Mouse (Mus musculus): ENCODE data around the gene Slc38a2. TPM values are rescaled to one million over a fixed set of nuclear protein-coding genes. Genes with fewer than 3 reads are reported as not detected.

The Slc38a2 gene
- total and polyA plus RNA-seq, 2 experiments: 22.1 to 73.9 TPM

DNA sequence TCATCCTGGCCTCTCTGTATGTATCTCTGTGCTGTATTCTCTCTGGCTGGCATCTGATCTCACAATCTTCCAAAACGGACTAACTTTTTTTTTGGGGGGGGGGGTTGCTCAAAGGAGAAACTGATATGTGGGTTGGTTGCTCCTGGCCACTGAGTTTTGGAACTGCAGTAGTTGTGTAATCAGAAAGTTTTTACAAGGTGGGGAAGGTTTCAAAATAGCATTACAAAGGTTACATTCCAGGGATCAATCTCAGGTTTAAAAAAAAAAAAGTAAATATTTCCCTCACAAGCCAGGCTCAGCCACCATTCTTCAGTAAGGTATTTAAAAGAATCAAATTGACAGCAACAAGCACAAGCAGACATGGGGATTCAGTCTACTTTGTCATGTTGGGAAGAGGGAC lies 25.4 kb downstream of the Slc38a2 start:
- DNase-seq (ENCODE audit: extremely low read depth, low read depth, low spot score): peak; percentile 92
- WGBS: 23% methylated on average over 1 of the region's 1 CpGs
- H3K9ac ChIP-seq (ENCODE audit: low read depth, low read length): 0 out of 2 replicates have a peak overlapping the region, but pooled peaks have one; percentile 21

DNA sequence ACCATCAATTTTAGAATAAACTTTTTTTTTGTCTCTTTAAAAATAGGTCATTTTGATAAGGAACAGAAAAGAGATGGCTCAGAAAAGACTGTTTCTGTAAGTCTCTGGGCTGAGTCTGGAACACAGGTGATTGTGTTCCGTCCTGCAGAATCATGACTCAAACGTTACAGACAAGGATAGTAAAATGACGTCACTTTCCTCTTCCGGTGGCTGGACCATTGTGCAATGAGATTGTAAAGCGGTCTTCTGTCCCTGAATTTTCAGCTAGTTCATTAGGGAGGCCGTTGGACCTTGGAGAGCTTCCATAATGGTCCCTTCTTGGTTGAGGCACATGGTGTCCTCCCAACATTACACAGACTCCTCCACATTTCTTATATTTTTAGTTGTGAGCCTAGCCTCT lies 29.8 kb downstream of the Slc38a2 start:
- Histone ChIP-seq H3K4me1 (ENCODE audit: control insufficient read depth, insufficient read depth, low read length) (peaks cover 11% of the 10 kb centered on the region), H3K4me3 (ENCODE audit: insufficient read depth, low read depth, low read length) (no peak overlapping the region), H3K27ac (replicated peaks; ENCODE audit: insufficient read depth, low read depth, low read length) (no peak overlapping the region), H3K27me3 (ENCODE audit: control insufficient read depth, insufficient read depth, low read length) (no peaks in the 10 kb centered on the region), H3K79me2 (ENCODE audit: control insufficient read depth, insufficient read depth, low read length) (no peaks in the 10 kb centered on the region), H3K36me3 (ENCODE audit: control insufficient read depth, insufficient read depth, low read length) (no peaks in the 10 kb centered on the region), H3K9ac (ENCODE audit: low read depth, low read length) (no peak overlapping the region)
- WGBS: 62% methylated on average over 6 of the region's 6 CpGs
- no peak for DNase-seq (ENCODE audit: extremely low read depth, low read depth, low spot score)
- TF ChIP-seq POLR2A (IDR thresholded peaks at IDR 0.05; ENCODE audit: extremely low read depth, insufficient read depth, low read length) (no peak), CTCF (IDR thresholded peaks at IDR 0.05; ENCODE audit: low read depth, low read length) (no peak)

More for the DNA sequence above, 25.4 kb downstream of the Slc38a2 start:
- no peak for TF ChIP-seq POLR2A (IDR thresholded peaks at IDR 0.05; ENCODE audit: extremely low read depth, insufficient read depth, low read length)
- no peak for TF ChIP-seq CTCF (IDR thresholded peaks at IDR 0.05; ENCODE audit: low read depth, low read length)
- Histone ChIP-seq H3K27me3 (ENCODE audit: control insufficient read depth, insufficient read depth, low read length) (no peaks in the 10 kb centered on the region), H3K79me2 (ENCODE audit: control insufficient read depth, insufficient read depth, low read length) (no peaks in the 10 kb centered on the region), H3K4me3 (ENCODE audit: insufficient read depth, low read depth, low read length) (no peak overlapping the region), H3K36me3 (ENCODE audit: control insufficient read depth, insufficient read depth, low read length) (no peaks in the 10 kb centered on the region), H3K4me1 (ENCODE audit: control insufficient read depth, insufficient read depth, low read length) (peaks cover 15% of the 10 kb centered on the region), H3K27ac (replicated peaks; ENCODE audit: insufficient read depth, low read depth, low read length) (peak overlapping the region; percentile 67)

DNA sequence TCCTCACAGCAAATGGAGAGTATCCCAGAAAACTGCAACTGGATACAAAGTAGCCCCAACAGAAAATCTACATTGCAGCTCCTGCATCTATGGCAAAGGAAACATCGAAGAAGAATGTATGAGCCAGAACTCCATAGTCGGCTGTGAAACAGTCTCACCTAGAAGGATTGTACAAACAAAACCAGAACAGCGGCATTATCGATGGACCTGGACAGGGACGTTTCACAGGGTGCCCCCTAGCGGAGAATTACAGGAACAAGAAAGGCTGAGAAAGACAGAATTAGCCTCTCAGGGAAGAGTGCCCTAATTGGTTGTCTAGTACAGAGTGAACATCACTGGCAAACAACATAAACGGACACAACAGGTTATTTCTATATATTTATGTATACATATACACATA lies 32.9 kb downstream of the Slc38a2 start:
- H3K36me3 ChIP-seq (ENCODE audit: control insufficient read depth, insufficient read depth, low read length): no peaks in the 10 kb centered on the region

DNA sequence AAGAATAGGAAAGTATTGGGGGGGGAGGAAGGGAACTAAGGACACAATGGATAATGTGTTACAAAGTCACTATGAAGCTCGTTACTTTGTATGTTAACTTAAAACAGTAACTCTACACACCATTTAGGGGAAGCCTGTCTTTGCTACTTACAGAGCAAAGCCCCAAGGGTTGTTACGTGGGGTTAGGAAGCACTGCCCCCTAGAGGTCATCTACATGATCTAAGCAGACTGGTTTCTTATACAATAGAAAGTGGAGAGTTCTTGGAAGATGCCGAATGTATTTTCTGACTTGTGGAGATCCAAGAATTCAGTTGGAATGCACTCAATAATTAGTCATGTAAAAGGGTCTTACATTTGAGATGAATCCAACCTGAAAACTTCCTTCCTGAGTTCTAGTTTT lies 33.6 kb downstream of the Slc38a2 start:
- Histone ChIP-seq H3K79me2 (ENCODE audit: control insufficient read depth, insufficient read depth, low read length) (no peaks in the 10 kb centered on the region), H3K9ac (ENCODE audit: low read depth, low read length) (no peak overlapping the region), H3K27me3 (ENCODE audit: control insufficient read depth, insufficient read depth, low read length) (no peaks in the 10 kb centered on the region), H3K4me3 (ENCODE audit: insufficient read depth, low read depth, low read length) (no peak overlapping the region), H3K27ac (replicated peaks; ENCODE audit: insufficient read depth, low read depth, low read length) (no peak overlapping the region), H3K4me1 (ENCODE audit: control insufficient read depth, insufficient read depth, low read length) (peaks cover 3% of the 10 kb centered on the region; the same call in 1 of the 2 replicates), H3K36me3 (ENCODE audit: control insufficient read depth, insufficient read depth, low read length) (no peaks in the 10 kb centered on the region)
- WGBS: under 1% methylated on average over 3 of the region's 3 CpGs
- TF ChIP-seq POLR2A (IDR thresholded peaks at IDR 0.05; ENCODE audit: extremely low read depth, insufficient read depth, low read length): no peak
- peak; percentile 48 for TF ChIP-seq CTCF (IDR thresholded peaks at IDR 0.05; ENCODE audit: low read depth, low read length)
- peak; percentile 79 for DNase-seq (ENCODE audit: extremely low read depth, low read depth, low spot score)

More for the DNA sequence above, 32.9 kb downstream of the Slc38a2 start:
- H3K4me3 ChIP-seq (ENCODE audit: insufficient read depth, low read depth, low read length): no peak overlapping the region
- H3K79me2 ChIP-seq (ENCODE audit: control insufficient read depth, insufficient read depth, low read length): no peaks in the 10 kb centered on the region
- TF ChIP-seq CTCF (IDR thresholded peaks at IDR 0.05; ENCODE audit: low read depth, low read length) (peak; percentile 67), POLR2A (IDR thresholded peaks at IDR 0.05; ENCODE audit: extremely low read depth, insufficient read depth, low read length) (no peak)
- H3K9ac ChIP-seq (ENCODE audit: low read depth, low read length): no peak overlapping the region
- H3K4me1 ChIP-seq (ENCODE audit: control insufficient read depth, insufficient read depth, low read length): peaks cover 3% of the 10 kb centered on the region; the same call in 1 of the 2 replicates
- no peaks in the 10 kb centered on the region for H3K27me3 ChIP-seq (ENCODE audit: control insufficient read depth, insufficient read depth, low read length)
- under 1% methylated on average over 7 of the region's 7 CpGs for WGBS
- H3K27ac ChIP-seq (replicated peaks; ENCODE audit: insufficient read depth, low read depth, low read length): no peak overlapping the region
- peak; percentile 71 for DNase-seq (ENCODE audit: extremely low read depth, low read depth, low spot score)

DNA sequence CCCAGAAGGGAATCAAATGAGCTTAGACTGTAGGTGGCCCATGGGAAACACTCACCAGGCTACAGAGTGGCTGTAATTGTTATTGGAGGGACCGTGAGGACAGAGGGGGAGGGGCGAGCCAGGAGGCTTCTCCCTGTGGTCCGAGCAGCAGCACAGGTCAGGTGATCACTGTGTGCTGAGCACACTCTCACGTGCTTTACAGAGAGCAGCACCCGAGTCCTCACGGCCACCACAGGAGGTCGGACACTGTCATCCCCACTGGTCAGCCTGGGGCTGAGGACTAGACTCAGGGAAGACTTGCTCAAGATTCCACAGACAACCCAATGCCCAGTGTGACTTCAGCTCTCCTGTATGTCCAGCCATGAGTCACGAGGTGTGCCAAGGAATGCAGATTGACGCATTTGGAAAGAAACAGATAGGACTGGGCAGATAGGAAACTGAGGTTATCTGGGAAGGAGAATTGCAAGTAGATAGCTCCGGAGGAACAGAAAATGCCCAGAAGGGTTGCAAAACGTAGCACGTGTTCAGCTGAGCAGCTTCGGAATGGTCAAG lies 38.9 kb downstream of the Slc38a2 start:
- DNase-seq (ENCODE audit: extremely low read depth, low read depth, low spot score): no peak
- no peaks in the 10 kb centered on the region for H3K4me1 ChIP-seq (ENCODE audit: control insufficient read depth, insufficient read depth, low read length)
- WGBS: 31% methylated on average over 13 of the region's 13 CpGs
- TF ChIP-seq POLR2A (IDR thresholded peaks at IDR 0.05; ENCODE audit: extremely low read depth, insufficient read depth, low read length) (no peak), CTCF (IDR thresholded peaks at IDR 0.05; ENCODE audit: low read depth, low read length) (no peak)
- no peak overlapping the region for H3K9ac ChIP-seq (ENCODE audit: low read depth, low read length)
- H3K27ac ChIP-seq (replicated peaks; ENCODE audit: insufficient read depth, low read depth, low read length): no peak overlapping the region
- H3K79me2 ChIP-seq (ENCODE audit: control insufficient read depth, insufficient read depth, low read length): no peaks in the 10 kb centered on the region
- no peaks in the 10 kb centered on the region for H3K27me3 ChIP-seq (ENCODE audit: control insufficient read depth, insufficient read depth, low read length)
- no peak overlapping the region for H3K4me3 ChIP-seq (ENCODE audit: insufficient read depth, low read depth, low read length)
- no peaks in the 10 kb centered on the region for H3K36me3 ChIP-seq (ENCODE audit: control insufficient read depth, insufficient read depth, low read length)

DNA sequence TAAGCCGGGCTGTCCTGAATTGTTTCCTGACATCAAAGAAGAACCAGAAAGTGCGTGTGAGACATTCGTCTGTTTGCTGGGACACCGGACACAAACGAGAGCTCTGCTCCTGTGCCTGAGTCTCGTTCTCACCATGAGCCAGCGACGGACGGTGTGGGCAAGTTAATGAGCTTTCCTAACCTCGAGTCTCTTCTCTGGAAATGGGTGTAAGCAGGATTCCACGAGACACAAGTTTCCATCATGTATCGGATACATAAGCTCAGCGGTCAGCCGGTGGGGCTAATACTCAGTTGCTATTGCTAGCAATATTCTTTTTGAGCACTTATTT lies 41.3 kb downstream of the Slc38a2 start:
- H3K27me3 ChIP-seq (ENCODE audit: control insufficient read depth, insufficient read depth, low read length): no peaks in the 10 kb centered on the region
- H3K27ac ChIP-seq (replicated peaks; ENCODE audit: insufficient read depth, low read depth, low read length): no peak overlapping the region
- H3K4me3 ChIP-seq (ENCODE audit: insufficient read depth, low read depth, low read length): no peak overlapping the region
- H3K9ac ChIP-seq (ENCODE audit: low read depth, low read length): no peak overlapping the region
- 81% methylated on average over 14 of the region's 14 CpGs for WGBS
- H3K79me2 ChIP-seq (ENCODE audit: control insufficient read depth, insufficient read depth, low read length): no peaks in the 10 kb centered on the region
- no peaks in the 10 kb centered on the region for H3K36me3 ChIP-seq (ENCODE audit: control insufficient read depth, insufficient read depth, low read length)
- no peak for TF ChIP-seq CTCF (IDR thresholded peaks at IDR 0.05; ENCODE audit: low read depth, low read length)
- TF ChIP-seq POLR2A (IDR thresholded peaks at IDR 0.05; ENCODE audit: extremely low read depth, insufficient read depth, low read length): no peak
- DNase-seq (ENCODE audit: extremely low read depth, low read depth, low spot score): no peak
- H3K4me1 ChIP-seq (ENCODE audit: control insufficient read depth, insufficient read depth, low read length): no peaks in the 10 kb centered on the region

Data from liver, adult 2 months (tissue).